13 mouse cellular contexts compared by ENCODE assay signal in genomic region chr12:51024057-51024743, GRCm38 (mm10).
A peak's percentile ranks its signal among the peaks of the same experiment; 100 is the strongest.
DNase-seq lines count a peak whose midpoint lies in the region; ATAC-seq and TF ChIP-seq lines count a peak whose summit lies in the region.
"Had no signal": no experiment of that assay in that cellular context is flagged by ENCODE, and none has a peak within 500 bp of the region (broad histone marks: within the 10 kb centered on the region; RNA-seq: fewer than 3 reads in every experiment).

No protein-coding gene starts in this region.

- no peak for DNase-seq in forebrain, embryonic 14.5 days (ENCODE audit: low spot score)
- DNase-seq in forebrain, embryonic 11.5 days (ENCODE audit: low spot score), result no peak
- DNase-seq in lung, embryonic 14.5 days, result no peak
- no peak for DNase-seq in lung, postnatal 14 days
- no peak for DNase-seq in midbrain, postnatal 0 days (ENCODE audit: low spot score)
- no peak for DNase-seq in embryo, embryonic 9.5 days (ENCODE audit: extremely low spot score)
- DNase-seq: adrenal gland, postnatal 25 days; heart, adult 2 months; kidney, postnatal 14 days; left cerebral cortex, postnatal 4 days; thymus, postnatal 36 days had no signal

- H3K4me3 ChIP-seq in forebrain, embryonic 14.5 days (ENCODE audit: low read depth, low read length), result no peak overlapping the region
- no peak overlapping the region for H3K4me3 ChIP-seq in forebrain, embryonic 11.5 days (ENCODE audit: low read depth, low read length)
- H3K4me3 ChIP-seq in lung, embryonic 14.5 days (ENCODE audit: low read depth, low read length), result no peak overlapping the region
- H3K4me3 ChIP-seq in hindbrain, embryonic 13.5 days, result no peak overlapping the region
- H3K4me3 ChIP-seq in midbrain, postnatal 0 days (ENCODE audit: low read depth, low read length), result no peak overlapping the region
- no peak overlapping the region for H3K4me3 ChIP-seq in intestine, postnatal 0 days (ENCODE audit: low read depth, low read length)
- H3K4me3 ChIP-seq: heart, adult 2 months had no signal

- no peaks in the 10 kb centered on the region for H3K9me3 ChIP-seq in forebrain, embryonic 14.5 days (replicated peaks; ENCODE audit: control insufficient read depth, low read length)
- H3K9me3 ChIP-seq in forebrain, embryonic 11.5 days (ENCODE audit: control insufficient read depth, low read length), result no peaks in the 10 kb centered on the region
- no peaks in the 10 kb centered on the region for H3K9me3 ChIP-seq in lung, embryonic 14.5 days (ENCODE audit: low read depth, low read length)
- H3K9me3 ChIP-seq in hindbrain, embryonic 13.5 days, result no peaks in the 10 kb centered on the region
- no peaks in the 10 kb centered on the region for H3K9me3 ChIP-seq in midbrain, postnatal 0 days (ENCODE audit: low read length)
- no peaks in the 10 kb centered on the region for H3K9me3 ChIP-seq in intestine, postnatal 0 days (ENCODE audit: control insufficient read depth)

- ATAC-seq in forebrain, embryonic 14.5 days, result 0 out of 2 replicates have a peak, but pooled peaks have one; percentile 13
- no peak; the same call in 1 of the 2 replicates for ATAC-seq in forebrain, embryonic 11.5 days (replicated peaks; ENCODE audit: low FRiP score)
- ATAC-seq in lung, embryonic 14.5 days (ENCODE audit: insufficient read depth), result 0 out of 2 replicates have a peak, but pooled peaks have one; percentile 24
- ATAC-seq in hindbrain, embryonic 13.5 days (ENCODE audit: low FRiP score), result peak; percentile 72; the same call in 1 of the 2 replicates
- peak; percentile 68; the same call in 1 of the 2 replicates for ATAC-seq in midbrain, postnatal 0 days (ENCODE audit: low FRiP score)
- no peak for ATAC-seq in intestine, postnatal 0 days

- H3K27ac ChIP-seq in forebrain, embryonic 14.5 days (ENCODE audit: low read depth, low read length), result no peak overlapping the region
- H3K27ac ChIP-seq in forebrain, embryonic 11.5 days (ENCODE audit: low read depth, low read length), result no peak overlapping the region
- no peak overlapping the region for H3K27ac ChIP-seq in lung, embryonic 14.5 days (ENCODE audit: low read depth)
- no peak overlapping the region for H3K27ac ChIP-seq in hindbrain, embryonic 13.5 days
- H3K27ac ChIP-seq in midbrain, postnatal 0 days (ENCODE audit: low read depth, low read length), result no peak overlapping the region
- H3K27ac ChIP-seq in intestine, postnatal 0 days (ENCODE audit: low read depth, low read length), result no peak overlapping the region
- H3K27ac ChIP-seq: heart, adult 2 months had no signal

- H3K36me3 ChIP-seq in forebrain, embryonic 14.5 days (ENCODE audit: control insufficient read depth, insufficient read depth, low read length), result no peaks in the 10 kb centered on the region
- H3K36me3 ChIP-seq in forebrain, embryonic 11.5 days (ENCODE audit: control insufficient read depth, insufficient read depth, low read length), result no peaks in the 10 kb centered on the region
- no peaks in the 10 kb centered on the region for H3K36me3 ChIP-seq in lung, embryonic 14.5 days (ENCODE audit: insufficient read depth)
- no peaks in the 10 kb centered on the region for H3K36me3 ChIP-seq in hindbrain, embryonic 13.5 days
- no peaks in the 10 kb centered on the region for H3K36me3 ChIP-seq in midbrain, postnatal 0 days (ENCODE audit: insufficient read depth, low read length)
- H3K36me3 ChIP-seq in intestine, postnatal 0 days (ENCODE audit: control insufficient read depth, insufficient read depth), result no peaks in the 10 kb centered on the region

- no peak for TF ChIP-seq CTCF in lung, embryonic 14.5 days (IDR thresholded peaks at IDR 0.05; ENCODE audit: low read depth)
- TF ChIP-seq CTCF in midbrain, postnatal 0 days (IDR thresholded peaks at IDR 0.05), result no peak
- TF ChIP-seq CTCF in intestine, postnatal 0 days (IDR thresholded peaks at IDR 0.05; ENCODE audit: low read depth), result no peak

- WGBS in forebrain, embryonic 14.5 days, result 95% methylated on average over 3 of the region's 3 CpGs
- WGBS in forebrain, embryonic 11.5 days, result 89% methylated on average over 3 of the region's 3 CpGs
- 81% methylated on average over 3 of the region's 3 CpGs for WGBS in lung, embryonic 14.5 days
- 87% methylated on average over 3 of the region's 3 CpGs for WGBS in hindbrain, embryonic 13.5 days
- 94% methylated on average over 3 of the region's 3 CpGs for WGBS in midbrain, postnatal 0 days
- WGBS in intestine, postnatal 0 days, result 89% methylated on average over 3 of the region's 3 CpGs

- H3K4me2 ChIP-seq in forebrain, embryonic 14.5 days (ENCODE audit: low read length), result no peak overlapping the region
- H3K4me2 ChIP-seq in forebrain, embryonic 11.5 days (ENCODE audit: low read depth, low read length, severe bottlenecking), result no peak overlapping the region
- no peak overlapping the region for H3K4me2 ChIP-seq in lung, embryonic 14.5 days
- no peak overlapping the region for H3K4me2 ChIP-seq in hindbrain, embryonic 13.5 days
- H3K4me2 ChIP-seq in midbrain, postnatal 0 days (ENCODE audit: low read depth, low read length, poor library complexity, severe bottlenecking), result no peak overlapping the region
- no peak overlapping the region for H3K4me2 ChIP-seq in intestine, postnatal 0 days (replicated peaks; ENCODE audit: low read depth)

- H3K4me1 ChIP-seq in forebrain, embryonic 14.5 days (ENCODE audit: control insufficient read depth, insufficient read depth, low read length), result peaks cover 8% of the 10 kb centered on the region
- no peaks in the 10 kb centered on the region for H3K4me1 ChIP-seq in forebrain, embryonic 11.5 days (replicated peaks; ENCODE audit: control insufficient read depth, insufficient read depth, low read length)
- H3K4me1 ChIP-seq in lung, embryonic 14.5 days (ENCODE audit: insufficient read depth), result no peaks in the 10 kb centered on the region
- H3K4me1 ChIP-seq in hindbrain, embryonic 13.5 days (replicated peaks), result peaks cover 8% of the 10 kb centered on the region
- peaks cover 5% of the 10 kb centered on the region; the same call in 1 of the 2 replicates for H3K4me1 ChIP-seq in midbrain, postnatal 0 days (ENCODE audit: insufficient read depth, low read length)
- no peaks in the 10 kb centered on the region for H3K4me1 ChIP-seq in intestine, postnatal 0 days (replicated peaks; ENCODE audit: control insufficient read depth, insufficient read depth, low read length)

- H3K9ac ChIP-seq in forebrain, embryonic 14.5 days (ENCODE audit: low read length), result no peak overlapping the region
- no peak overlapping the region for H3K9ac ChIP-seq in forebrain, embryonic 11.5 days (ENCODE audit: low read length)
- H3K9ac ChIP-seq in lung, embryonic 14.5 days, result no peak overlapping the region
- no peak overlapping the region for H3K9ac ChIP-seq in hindbrain, embryonic 13.5 days
- H3K9ac ChIP-seq in midbrain, postnatal 0 days (replicated peaks; ENCODE audit: low read length, poor library complexity, severe bottlenecking), result no peak overlapping the region
- H3K9ac ChIP-seq in intestine, postnatal 0 days (ENCODE audit: low read depth, low read length), result no peak overlapping the region

- no peaks in the 10 kb centered on the region for H3K27me3 ChIP-seq in forebrain, embryonic 14.5 days (replicated peaks; ENCODE audit: control insufficient read depth, insufficient read depth, low read length)
- H3K27me3 ChIP-seq in forebrain, embryonic 11.5 days (ENCODE audit: control insufficient read depth, insufficient read depth, low read length), result no peaks in the 10 kb centered on the region
- H3K27me3 ChIP-seq in lung, embryonic 14.5 days (ENCODE audit: insufficient read depth, low read length), result no peaks in the 10 kb centered on the region
- 0 out of 2 replicates have a peak, but pooled peaks cover 3% of the 10 kb centered on the region for H3K27me3 ChIP-seq in hindbrain, embryonic 13.5 days
- H3K27me3 ChIP-seq in midbrain, postnatal 0 days (ENCODE audit: insufficient read depth, low read length), result no peaks in the 10 kb centered on the region
- H3K27me3 ChIP-seq in intestine, postnatal 0 days (replicated peaks; ENCODE audit: control insufficient read depth, insufficient read depth, low read length), result no peaks in the 10 kb centered on the region

Comparison
In these comparisons a context has a peak if more than half of its experiments do, and no peak if none do; other contexts are left out.
1. ATAC-seq: peak in forebrain, embryonic 14.5 days (single experiment), lung, embryonic 14.5 days (single experiment), hindbrain, embryonic 13.5 days (single experiment) and midbrain, postnatal 0 days (single experiment); none in forebrain, embryonic 11.5 days (single experiment) and intestine, postnatal 0 days (single experiment).